Mouse (Mus musculus) embryonic fibroblast, embryonic 13.5 days (primary cell): Measurements from ENCODE around the gene Slc26a10. TPM values are rescaled to one million over a fixed set of nuclear protein-coding genes. Genes with fewer than 3 reads are reported as not detected.
"Not testable (repeated sequence)": the region's sequence is repeated elsewhere in the genome, so short reads cannot be mapped to it uniquely, and the experiment has no call there.

Source experiments
- H3K27ac ChIP-seq: 2 replicates; pipeline ENCODE4 v1.5.1; 2012; ENCODE audit warnings: low read length, control low read depth, inconsistent platforms; ENCODE audit not compliant: insufficient read depth
- H3K4me1 ChIP-seq: 2 replicates; pipeline ENCODE4 v1.6.1; 2011; ENCODE audit warnings: low read length; ENCODE audit not compliant: control insufficient read depth, insufficient read depth
- H3K4me3 ChIP-seq: 2 replicates; pipeline ENCODE4 v1.5.1; 2011; ENCODE audit warnings: mild to moderate bottlenecking, control low read depth, low read length; ENCODE audit not compliant: insufficient read depth
- CTCF ChIP-seq: IDR thresholded peaks from 2 replicates; pipeline ENCODE4 v1.5.1; 2011; ENCODE audit warnings: mild to moderate bottlenecking, control low read depth, low read length, moderate library complexity, borderline replicate concordance; ENCODE audit not compliant: insufficient read depth
- POLR2A ChIP-seq: IDR thresholded peaks from 2 replicates; pipeline ENCODE4 v1.6.1; 2011; ENCODE audit warnings: low read depth, mild to moderate bottlenecking, control low read depth, low read length, moderate library complexity
- polyA plus RNA-seq: library from polyadenylated mRNA; stranded (reverse); fragments of >200 nt; gene quantifications from 2 replicates; pipeline ENCODE4 v1.2.4, GENCODE M21; 2011; ENCODE audit warnings: low read depth; ENCODE audit not compliant: missing spikeins, insufficient read length

The Slc26a10 gene
- polyA plus RNA-seq, 1 experiment, result 2.2 TPM

DNA sequence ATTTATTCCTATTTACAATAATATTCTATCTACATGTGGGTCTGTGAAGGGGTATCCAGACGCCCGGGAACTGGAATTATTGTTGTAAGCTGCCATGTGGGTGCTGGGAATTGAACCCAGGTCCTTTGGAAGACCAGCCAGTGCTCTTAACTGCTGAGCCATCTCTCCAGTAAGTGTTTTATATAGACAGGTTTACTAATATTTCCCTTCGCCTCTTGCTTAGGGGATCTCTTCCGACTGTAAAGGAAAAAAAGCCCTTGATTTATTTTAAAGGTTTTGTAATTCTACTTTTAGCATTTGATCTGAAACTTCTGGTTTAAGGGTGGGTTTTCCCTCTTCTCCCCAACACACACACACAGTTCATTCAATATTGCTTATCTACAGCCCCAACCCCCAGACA lies 16.3 kb downstream of the Slc26a10 start:
- H3K27ac ChIP-seq, result no peak overlapping the region
- H3K4me3 ChIP-seq, result no peak overlapping the region

GRCm38 (mm10) chr10:127162771-127163261 lies 17.6 kb downstream of the Slc26a10 start:
- not testable (repeated sequence) for H3K27ac ChIP-seq, H3K4me1 ChIP-seq, H3K4me3 ChIP-seq

More for the DNA sequence above, 16.3 kb downstream of the Slc26a10 start:
- no peaks in the 10 kb centered on the region for H3K4me1 ChIP-seq
- TF ChIP-seq CTCF (no peak), POLR2A (no peak)

DNA sequence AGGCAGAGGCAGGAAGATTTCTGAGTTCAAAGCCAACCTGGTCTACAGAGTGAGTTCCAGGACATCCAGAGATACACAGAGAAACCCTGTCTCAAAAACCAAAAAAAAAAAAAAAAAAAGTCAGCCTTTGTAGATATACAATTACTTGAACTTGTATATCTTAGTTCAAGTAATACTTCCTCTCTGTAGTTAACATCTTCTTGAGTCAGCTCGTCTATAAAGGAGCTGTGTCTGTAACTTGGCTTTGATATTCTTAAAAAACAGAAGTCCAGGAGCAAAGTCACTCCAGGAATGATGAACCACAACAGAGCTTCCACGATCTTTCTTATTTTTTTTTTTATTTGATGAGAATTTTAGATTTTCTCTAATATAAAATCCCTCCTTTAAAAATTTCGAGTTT lies 19.7 kb downstream of the Slc26a10 start:
- no peak overlapping the region for H3K4me3 ChIP-seq
- TF ChIP-seq POLR2A (no peak), CTCF (no peak)
- H3K4me1 ChIP-seq, result no peaks in the 10 kb centered on the region

DNA sequence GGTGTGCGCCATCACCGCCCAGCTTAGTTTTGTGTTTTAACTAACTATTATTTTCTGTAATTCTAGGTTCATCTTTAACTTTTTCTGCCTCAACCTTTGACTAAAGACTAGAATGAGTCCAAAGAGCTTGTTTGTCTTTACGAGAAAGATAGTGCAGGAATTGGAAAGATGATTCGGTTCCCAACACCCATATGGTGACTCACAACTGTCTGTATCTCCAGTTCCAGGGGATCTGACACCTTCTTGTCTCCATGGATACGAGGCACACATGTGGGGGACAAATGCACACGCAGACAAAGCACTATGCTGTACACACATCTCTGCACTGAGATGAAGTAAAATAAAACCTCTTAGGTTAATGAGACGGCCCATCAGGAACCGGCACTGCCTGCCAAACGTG lies 20.4 kb downstream of the Slc26a10 start:
- Histone ChIP-seq H3K4me3 (no peak overlapping the region), H3K27ac (no peak overlapping the region), H3K4me1 (no peaks in the 10 kb centered on the region)
- TF ChIP-seq POLR2A, result no peak
- no peak for TF ChIP-seq CTCF

More for the DNA sequence above, 19.7 kb downstream of the Slc26a10 start:
- H3K27ac ChIP-seq, result no peak overlapping the region

GRCm38 (mm10) chr10:127158471-127158870 lies 22.0 kb downstream of the Slc26a10 start:
- no peak overlapping the region for H3K4me3 ChIP-seq
- no peak for TF ChIP-seq CTCF

GRCm38 (mm10) chr10:127156511-127156910 lies 23.9 kb downstream of the Slc26a10 start:
- TF ChIP-seq CTCF, result no peak
- no peak for TF ChIP-seq POLR2A
- no peak overlapping the region for H3K4me3 ChIP-seq
- H3K27ac ChIP-seq, result no peak overlapping the region
- no peaks in the 10 kb centered on the region for H3K4me1 ChIP-seq

More at GRCm38 (mm10) chr10:127158471-127158870, 22.0 kb downstream of the Slc26a10 start:
- Histone ChIP-seq H3K27ac (no peak overlapping the region), H3K4me1 (no peaks in the 10 kb centered on the region)

DNA sequence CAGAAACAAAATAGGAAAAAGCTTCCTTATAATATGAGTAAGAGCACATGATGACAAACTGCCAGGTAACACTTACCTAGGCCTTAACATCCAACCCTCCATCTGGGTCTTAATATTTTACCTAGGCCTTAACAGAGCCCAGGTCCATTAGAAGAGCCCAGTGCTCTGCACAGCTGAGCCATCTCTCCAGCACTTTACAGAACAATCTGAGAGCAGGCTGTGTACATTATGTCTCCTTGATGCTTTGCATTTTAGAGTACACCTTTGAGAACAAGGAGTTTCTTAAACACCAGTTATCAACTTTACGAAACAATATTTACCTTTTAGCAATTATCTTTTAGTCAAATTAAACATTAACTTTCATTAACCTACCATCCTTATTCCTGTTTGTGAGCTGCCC lies 24.4 kb downstream of the Slc26a10 start:
- no peak overlapping the region for H3K27ac ChIP-seq
- TF ChIP-seq CTCF (no peak), POLR2A (no peak)
- H3K4me1 ChIP-seq, result no peaks in the 10 kb centered on the region
- no peak overlapping the region for H3K4me3 ChIP-seq

- Histone ChIP-seq H3K4me3 (no peak overlapping the region), H3K4me1 (peaks cover 5% of the 10 kb centered on the region), H3K27ac (no peak overlapping the region)
- TF ChIP-seq CTCF, result no peak
- no peak for TF ChIP-seq POLR2A
Observed at GRCm38 (mm10) chr10:127154652-127155051, 25.8 kb downstream of the Slc26a10 start.

- TF ChIP-seq CTCF (no peak), POLR2A (no peak)
- Histone ChIP-seq H3K4me3 (no peak overlapping the region), H3K4me1 (peaks cover 5% of the 10 kb centered on the region)
Observed at GRCm38 (mm10) chr10:127154241-127154640, 26.2 kb downstream of the Slc26a10 start.

DNA sequence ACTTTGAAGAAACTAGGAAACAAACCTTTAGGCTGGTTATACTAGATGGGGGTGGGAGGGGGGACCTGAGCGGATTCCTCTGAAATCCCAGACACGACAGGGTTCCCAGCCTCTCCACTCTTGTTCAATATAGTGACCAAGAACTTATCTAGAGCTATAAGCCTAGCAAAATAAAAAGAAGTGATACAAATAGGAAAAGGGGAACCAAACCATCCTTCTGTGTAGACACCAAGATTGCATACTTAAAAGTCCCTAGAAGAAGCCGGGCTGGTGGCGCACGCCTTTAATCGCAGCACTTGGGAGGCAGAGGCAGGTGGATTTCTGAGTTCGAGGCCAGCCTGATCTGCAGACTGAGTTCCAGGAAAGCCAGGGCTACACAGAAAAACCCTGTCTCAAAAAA lies 27.1 kb downstream of the Slc26a10 start:
- no peak for TF ChIP-seq CTCF
- Histone ChIP-seq H3K4me1 (peaks cover 5% of the 10 kb centered on the region), H3K27ac (no peak overlapping the region), H3K4me3 (no peak overlapping the region)

More at GRCm38 (mm10) chr10:127154241-127154640, 26.2 kb downstream of the Slc26a10 start:
- no peak overlapping the region for H3K27ac ChIP-seq

GRCm38 (mm10) chr10:127152556-127152955 lies 27.9 kb downstream of the Slc26a10 start:
- H3K4me1 ChIP-seq, result not testable (repeated sequence)

GRCm38 (mm10) chr10:127151233-127151632 lies 29.2 kb downstream of the Slc26a10 start:
- H3K4me3 ChIP-seq, H3K27ac ChIP-seq, H3K4me1 ChIP-seq: not testable (repeated sequence)

More at GRCm38 (mm10) chr10:127152556-127152955, 27.9 kb downstream of the Slc26a10 start:
- not testable (repeated sequence) for H3K4me3 ChIP-seq, H3K27ac ChIP-seq
